Mouse (Mus musculus) cerebellum, adult 11-12 months (tissue): ENCODE results near the gene Pkdcc.

ENCODE experiments used
- DNase-seq: peaks from one replicate; pipeline ENCODE4 v3.0.0; 2022

Gene Pkdcc

DNA sequence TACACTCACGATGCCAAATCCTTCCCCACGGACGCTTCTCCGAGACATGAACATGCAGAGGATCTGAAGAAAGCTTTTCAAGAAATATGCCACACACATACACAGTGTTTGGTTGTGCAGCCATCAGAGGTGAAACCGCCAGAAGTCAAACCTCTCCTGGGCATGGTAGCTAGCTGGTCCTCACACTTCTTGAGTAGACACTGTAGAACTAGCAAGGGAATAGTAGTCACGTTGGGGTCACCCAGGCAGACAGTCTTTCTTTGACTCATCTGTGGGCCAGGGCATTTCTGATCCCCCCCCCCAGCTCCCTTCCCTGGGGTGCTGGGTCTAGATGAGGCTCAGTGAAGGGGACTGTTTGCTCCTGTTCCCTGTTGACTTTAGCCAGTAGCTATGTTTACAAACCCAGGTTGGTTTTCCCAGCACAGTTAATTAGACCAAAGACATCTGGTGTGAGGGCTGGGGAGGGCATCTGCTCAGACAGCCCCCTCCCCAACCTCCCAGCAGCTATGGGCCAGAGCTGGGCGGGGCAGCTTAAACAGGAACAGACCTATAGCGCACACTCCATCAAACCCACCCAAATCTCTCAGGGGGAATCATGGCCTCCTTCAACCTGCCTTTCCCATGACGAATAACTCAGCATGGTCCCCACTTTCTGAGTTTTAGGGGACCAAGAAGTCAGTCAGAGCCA, 1.7 kb upstream of the Pkdcc start:
- no peak for DNase-seq

DNA sequence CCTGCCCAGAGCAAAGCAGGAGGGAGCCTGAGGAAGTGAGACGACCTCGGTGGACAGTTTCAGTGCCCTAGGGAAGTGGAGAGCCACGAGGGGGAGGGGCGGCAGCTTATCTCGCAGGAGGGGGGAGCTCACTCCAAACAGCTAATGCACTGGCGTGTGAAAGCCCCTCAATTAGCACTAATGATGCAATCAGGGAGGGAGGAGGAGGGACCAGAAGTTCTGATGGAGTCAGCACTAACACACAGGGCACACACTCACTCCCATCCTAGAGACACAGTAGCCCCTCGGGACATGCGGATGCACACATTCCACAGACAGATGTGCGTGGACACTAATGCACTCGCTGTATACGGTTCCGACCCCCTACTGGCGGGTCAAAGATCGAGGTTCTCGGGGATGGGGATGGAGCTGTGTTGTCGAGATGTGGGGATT, 915 bp upstream of the Pkdcc start:
- peak; percentile 17 for DNase-seq

GRCm38 (mm10) chr17:83215529-83216244, 595 bp downstream of the Pkdcc start:
- DNase-seq = peak; percentile 25

DNA sequence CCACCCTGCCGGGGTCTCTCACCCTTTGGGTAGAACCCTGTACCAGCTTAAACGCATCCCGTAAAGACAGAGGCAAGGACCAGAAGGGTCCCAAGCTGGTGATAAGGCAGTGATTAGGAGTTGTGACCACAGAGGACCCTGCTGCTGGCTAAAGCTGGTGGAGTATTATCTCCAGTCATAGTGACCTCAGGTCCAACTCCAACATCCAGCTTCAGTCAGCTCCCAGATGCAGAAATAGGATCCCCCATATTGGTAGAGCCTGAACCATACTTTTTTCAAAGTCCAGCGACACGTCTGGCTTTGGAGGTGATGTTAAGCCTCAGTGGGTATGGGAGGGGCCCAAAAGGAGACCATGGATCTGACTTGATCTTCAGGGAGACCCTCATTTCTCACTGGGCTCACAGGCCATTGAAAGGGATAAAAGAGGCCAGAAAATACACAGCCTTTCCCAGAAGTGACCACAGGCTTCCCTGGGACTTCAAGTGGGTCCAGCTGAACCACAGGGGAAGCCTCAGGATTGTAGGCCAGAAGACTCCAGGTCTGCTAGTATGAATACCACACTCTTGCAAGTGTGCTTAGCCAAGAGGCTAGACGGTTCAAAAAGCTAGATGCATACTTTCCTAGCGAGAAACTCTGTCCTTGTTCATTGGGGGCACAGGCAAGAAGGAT, 1.3 kb downstream of the Pkdcc start:
- no peak for DNase-seq

DNA sequence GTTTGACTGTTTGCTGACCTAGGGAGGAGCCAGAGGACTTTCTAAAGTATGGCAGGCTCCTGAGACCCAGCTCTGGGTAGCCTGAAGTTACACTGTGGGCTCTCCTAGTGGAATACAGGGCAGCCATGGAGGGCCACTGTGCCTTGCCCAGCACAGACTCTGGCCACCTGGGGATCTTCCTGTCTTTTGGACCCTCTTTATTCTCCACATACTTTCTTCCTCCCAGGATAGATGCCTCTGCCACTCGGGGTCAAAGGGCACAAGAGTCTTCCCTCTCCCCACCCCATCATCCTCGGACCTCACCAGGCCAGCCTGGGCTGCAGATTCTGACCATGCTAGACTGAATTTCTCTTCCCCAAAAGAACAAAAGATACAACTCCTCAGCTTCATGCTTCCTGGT, 3.1 kb downstream of the Pkdcc start:
- no peak for DNase-seq

DNA sequence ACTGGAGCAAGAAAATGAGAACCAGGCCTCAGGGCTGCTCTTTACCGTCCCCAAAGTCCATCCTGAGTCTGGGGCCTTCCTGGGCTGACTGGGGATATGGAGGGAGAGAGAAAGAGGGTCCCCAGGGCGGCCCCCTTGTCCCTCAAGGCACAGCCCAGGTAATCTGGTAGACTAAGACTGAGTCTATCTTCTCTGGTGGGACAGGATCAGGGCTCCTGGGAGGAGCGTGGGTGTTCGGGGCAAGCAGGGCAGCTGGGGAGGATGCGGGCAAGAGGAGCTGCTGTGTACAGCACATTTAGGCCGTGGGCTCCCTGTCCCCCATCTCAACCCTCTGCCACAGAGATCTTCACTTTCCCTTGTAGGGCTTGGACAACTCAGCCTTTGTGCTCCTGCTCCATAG, 3.6 kb downstream of the Pkdcc start:
- DNase-seq = no peak

- no peak for DNase-seq
Measured at GRCm38 (mm10) chr17:83219351-83220287, 4.5 kb downstream of the Pkdcc start.

DNA sequence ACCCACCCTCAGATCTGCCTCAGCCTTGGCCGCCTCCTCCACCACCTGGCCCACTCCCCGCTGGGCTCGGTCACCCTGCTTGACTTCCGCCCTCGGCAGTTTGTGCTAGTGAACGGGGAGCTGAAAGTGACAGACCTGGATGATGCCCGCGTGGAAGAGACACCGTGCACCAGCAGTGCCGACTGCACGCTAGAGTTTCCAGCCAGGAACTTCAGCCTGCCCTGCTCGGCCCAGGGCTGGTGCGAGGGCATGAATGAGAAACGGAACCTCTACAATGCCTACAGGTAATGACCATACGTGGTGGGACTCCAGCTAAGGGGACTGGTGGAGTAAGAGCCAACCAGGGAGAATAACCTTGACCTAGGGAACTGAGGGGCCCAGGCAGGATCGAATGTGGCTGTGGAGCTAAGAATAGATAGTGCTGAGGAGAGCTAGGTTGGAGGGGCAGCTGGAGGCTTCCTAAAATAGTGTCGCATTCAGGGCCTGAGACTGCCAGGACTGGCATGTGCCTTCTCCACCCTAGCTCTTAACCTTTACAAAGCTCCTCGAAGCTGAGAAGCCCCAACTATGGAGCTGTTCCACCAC, 6.0 kb downstream of the Pkdcc start:
- DNase-seq = no peak

DNA sequence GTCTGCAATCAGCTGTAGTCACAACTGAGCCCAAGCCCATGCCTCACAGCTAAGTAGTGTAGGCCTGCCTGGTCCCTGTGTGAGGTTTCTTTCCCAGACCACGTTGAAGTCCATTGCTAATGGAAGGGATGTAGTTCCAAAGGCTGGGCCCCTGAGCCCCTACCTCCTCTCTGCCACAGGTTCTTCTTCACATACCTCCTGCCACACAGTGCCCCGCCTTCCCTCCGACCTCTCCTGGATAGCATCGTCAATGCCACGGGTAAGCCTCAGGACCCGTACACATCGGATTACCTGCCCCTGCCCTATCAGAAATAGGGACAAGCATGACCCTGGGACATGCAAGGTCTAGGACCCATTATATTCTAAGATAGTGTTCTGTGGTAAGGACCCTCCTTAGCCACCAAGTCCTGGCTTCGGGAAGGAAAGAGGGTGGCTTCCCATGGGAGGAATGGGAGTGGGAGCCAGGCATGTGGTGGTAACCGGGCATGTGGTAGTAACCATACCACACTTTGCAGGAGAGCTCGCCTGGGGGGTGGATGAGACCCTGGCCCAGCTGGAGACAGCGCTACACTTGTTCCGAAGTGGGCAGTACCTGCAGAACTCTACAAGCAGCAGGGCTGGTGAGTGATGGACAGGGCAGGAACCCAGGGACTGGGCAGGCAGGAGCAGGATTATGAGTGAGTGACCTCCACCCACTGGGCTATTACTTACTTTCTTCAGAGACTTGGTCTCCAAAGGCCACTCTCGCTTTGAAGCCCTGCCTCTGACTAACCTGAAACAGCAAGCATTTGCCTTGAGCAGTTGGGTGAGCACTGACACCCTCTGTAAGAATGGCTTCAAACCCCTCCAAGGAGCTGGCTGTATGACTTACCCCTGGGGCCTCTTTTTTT, 6.8 kb downstream of the Pkdcc start:
- no peak for DNase-seq

DNA sequence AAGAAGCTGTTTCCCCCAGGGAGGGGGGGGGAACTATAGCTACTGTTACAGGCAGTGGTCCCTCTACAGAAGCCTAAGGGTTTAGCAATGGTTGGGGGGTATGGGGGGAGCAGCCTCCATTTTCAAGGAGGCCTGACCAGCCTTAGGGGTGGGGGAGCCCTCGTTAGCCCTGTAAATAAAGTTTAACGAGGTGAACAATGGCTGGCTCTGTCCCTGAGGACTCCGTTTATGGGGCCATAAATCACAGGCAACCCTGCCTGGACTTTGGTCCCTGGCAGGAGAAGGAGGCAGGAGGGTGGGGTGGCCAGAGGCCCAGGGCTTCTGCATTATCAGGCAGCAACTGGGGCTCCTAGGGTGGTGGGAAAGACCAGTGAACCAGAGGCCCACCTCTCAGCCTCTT, 7.6 kb downstream of the Pkdcc start:
- DNase-seq = no peak

- DNase-seq = no peak
Measured at GRCm38 (mm10) chr17:83224451-83224971, 9.4 kb downstream of the Pkdcc start.

GRCm38 (mm10) chr17:83226395-83226986, 11.4 kb downstream of the Pkdcc start:
- DNase-seq = no peak

DNA sequence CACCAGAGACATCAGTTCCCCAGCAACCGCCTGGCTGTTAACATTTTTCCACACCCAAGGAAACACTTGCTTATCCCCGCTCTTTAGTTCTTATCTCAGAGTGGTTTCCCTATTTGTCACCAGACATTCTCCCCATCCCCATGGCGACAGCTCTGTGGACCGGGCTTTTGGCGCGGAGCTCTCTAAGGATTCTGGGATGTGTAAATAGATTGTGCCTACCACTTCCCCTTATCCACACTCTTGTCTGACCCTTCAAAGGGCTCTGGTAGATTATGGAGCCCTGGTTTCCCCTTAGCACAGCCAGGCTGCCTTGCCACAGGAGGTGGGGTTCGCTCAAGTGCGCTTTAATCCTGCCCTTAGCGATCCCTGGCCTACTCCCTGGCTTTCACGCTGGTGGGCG, 16.3 kb downstream of the Pkdcc start:
- DNase-seq = no peak

DNA sequence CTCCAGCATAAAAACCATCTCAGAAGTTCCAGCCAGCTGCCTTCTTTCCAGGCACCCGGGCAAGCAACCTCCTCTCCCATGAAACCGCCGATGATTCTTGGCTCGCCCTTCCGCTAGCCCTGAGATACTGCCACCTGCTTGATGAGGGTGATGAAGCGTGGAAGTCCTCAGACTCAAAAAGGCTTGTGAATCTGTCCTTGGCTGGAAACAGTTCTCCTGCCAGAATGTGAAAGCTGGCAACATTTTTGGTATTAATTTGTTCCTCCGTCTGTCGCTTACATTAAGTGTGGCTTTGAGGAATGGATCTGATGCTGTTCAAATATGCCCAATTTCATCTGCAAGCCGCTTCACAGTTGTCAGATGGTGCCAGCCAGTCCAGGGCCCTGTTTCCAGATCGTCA, 20.1 kb downstream of the Pkdcc start:
- DNase-seq = peak; percentile 73

DNA sequence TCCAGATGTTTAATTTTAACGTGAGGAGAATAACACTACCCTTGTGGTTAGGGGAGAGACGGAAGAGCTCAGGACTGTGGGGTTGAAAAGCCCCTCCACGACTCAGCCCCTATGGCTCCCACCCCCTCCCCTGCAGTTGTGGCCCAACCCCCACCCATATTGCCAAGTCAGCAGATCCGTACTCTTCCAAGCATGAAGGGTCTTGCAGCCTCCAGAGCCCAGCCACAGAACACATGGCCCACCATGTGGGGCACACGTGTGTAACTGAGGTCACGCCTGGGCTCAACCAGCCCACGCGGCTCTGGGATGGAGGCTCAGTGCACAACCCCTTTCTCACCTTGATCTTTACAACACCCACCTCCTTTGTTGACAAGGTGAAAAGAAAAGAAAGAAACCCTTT, 21.1 kb downstream of the Pkdcc start:
- DNase-seq = no peak

DNA sequence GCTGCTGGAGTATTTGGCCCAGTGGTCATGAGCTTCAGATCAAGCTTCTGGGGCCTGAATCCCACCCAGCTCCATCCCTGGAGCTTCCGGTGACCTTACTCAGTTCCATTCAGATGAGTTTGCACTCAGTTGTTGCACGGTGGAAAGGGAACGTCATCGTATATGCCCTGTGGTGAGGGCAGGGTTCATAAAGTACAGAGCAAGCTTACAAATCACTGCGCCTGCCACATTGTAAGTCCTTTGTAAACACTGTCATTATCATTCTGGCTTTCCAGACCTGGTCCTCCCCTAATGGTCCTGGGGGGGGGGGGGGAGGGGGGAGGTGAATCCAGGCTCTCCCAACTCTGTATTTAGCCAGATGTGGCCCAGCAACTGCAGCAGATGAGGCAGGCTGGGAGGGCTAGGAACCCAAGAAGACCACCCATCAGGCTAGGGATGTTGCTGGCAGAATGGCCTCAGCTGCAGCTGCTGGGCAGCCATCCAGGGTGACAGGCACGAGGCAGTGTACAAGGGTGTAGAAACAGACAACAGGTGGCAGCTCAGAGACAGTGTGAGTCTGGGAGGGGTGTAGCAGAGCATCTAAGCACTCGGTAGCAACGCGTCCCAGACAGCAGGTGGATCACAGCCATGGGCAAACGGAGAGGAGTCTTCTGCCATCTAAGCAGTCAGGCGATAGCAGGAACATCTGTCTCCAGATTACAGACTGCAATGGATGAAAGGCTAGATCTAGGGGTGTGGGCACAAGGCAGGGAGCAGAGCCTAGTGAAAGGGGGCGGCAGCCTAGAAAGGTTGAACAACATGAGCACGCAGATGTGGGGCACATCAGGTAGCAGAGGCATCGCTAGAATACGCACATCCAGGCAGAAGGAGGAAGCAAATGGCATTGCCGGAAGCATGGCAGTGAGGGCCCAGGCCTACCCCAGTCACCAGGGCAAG, 23.3 kb downstream of the Pkdcc start:
- no peak for DNase-seq

DNA sequence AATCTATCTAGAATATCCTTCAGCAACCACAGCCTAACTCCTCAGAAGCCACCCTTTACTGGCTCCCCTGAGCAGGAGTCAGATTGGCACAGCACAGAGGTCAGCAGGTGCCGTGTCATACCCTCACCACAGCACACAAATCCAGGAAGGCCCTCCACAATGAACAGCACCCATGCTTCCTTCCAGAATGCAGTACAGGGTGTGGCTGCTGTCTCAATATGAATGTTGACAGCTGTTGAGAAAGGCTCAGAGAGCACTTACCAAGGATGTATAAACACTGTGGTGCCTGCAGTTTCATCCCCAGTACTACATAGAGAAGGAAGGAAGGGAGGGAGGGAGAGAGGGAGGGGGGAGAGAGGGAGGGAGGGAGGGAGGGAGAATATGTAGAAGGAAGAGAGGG, 29.4 kb downstream of the Pkdcc start:
- DNase-seq = no peak

DNA sequence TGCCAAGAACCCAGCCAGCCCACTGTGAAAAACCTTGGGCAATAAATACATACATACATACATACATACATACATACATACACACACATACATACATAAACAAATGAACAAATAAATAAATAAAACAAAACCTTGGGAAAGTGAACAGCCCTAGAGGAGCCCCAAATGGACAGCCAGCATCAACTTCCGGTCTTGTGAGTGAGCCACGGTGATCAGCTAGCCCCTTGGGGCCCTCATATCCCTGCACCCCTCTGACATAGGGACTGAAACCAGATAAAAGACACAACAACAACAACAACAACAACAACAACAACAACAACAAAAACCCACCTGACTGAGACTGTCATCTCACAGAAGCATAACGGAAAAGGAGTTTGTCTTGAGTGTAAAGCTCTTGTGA, 30.4 kb downstream of the Pkdcc start:
- DNase-seq = no peak

GRCm38 (mm10) chr17:83246090-83246489, 31.0 kb downstream of the Pkdcc start:
- no peak for DNase-seq

- DNase-seq = no peak
Measured at GRCm38 (mm10) chr17:83247176-83247575, 32.1 kb downstream of the Pkdcc start.
